Mouse (Mus musculus) olfactory bulb, adult 2 months (tissue): ENCODE measurements around the gene Cnksr3.

ENCODE experiments used
- CTCF ChIP-seq: fragments of 200-500 bp; IDR thresholded peaks from 2 replicates; pipeline ENCODE4 v1.5.1; 2012; ENCODE audit warnings: low read depth, mild to moderate bottlenecking, low read length, moderate library complexity; ENCODE audit not compliant: insufficient read depth
- POLR2A ChIP-seq: fragments of 200-500 bp; IDR thresholded peaks from 2 replicates; pipeline ENCODE4 v1.6.1; 2012; ENCODE audit warnings: mild to moderate bottlenecking, low read depth, low read length, moderate library complexity; ENCODE audit not compliant: insufficient read depth

DNA sequence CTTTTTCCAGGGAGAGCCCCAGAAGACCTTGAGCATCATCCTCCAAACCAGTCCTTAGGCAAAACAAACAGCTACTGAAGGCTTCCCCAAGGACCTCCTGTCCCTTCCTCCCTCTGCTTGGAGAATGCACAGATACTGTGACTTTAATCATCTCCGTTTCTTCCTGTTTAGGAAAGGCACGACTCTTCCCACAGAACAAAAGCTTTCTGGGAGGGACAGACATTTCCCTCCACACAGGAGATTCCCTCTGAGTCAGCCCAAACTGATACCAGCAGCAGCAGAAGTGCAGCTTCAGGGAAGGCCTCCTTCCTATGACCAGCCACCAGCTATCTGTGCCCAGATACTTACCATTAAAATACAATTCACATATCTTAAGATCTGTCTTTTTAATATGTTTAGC lies 37.6 kb downstream of the Cnksr3 start:
- TF ChIP-seq POLR2A (no peak), CTCF (no peak)
